Mouse (Mus musculus) MN1 (cell line): ENCODE measurements around the gene Lrrc41.

ENCODE experiments used
- DNase-seq: peaks from one replicate; pipeline ENCODE4 v3.0.0-alpha.2; 2016; ENCODE audit warnings: low spot score

Lrrc41 gene

GRCm38 (mm10) chr4:116077240-116078095, 2.4 kb downstream of the Lrrc41 start:
- DNase-seq = peak; percentile 24

- DNase-seq = no peak
Measured at GRCm38 (mm10) chr4:116088510-116089249, 13.6 kb downstream of the Lrrc41 start.

GRCm38 (mm10) chr4:116096291-116096690, 21.2 kb downstream of the Lrrc41 start:
- no peak for DNase-seq

- no peak for DNase-seq
Measured at GRCm38 (mm10) chr4:116097211-116097610, 22.1 kb downstream of the Lrrc41 start.

- DNase-seq = no peak
Measured at GRCm38 (mm10) chr4:116100959-116101358, 25.9 kb downstream of the Lrrc41 start.

- no peak for DNase-seq
Measured at GRCm38 (mm10) chr4:116105278-116105677, 30.2 kb downstream of the Lrrc41 start.

- DNase-seq = no peak
Measured at GRCm38 (mm10) chr4:116110695-116111094, 35.6 kb downstream of the Lrrc41 start.

GRCm38 (mm10) chr4:116111486-116111885, 36.4 kb downstream of the Lrrc41 start:
- DNase-seq = no peak

GRCm38 (mm10) chr4:116122762-116123161, 47.7 kb downstream of the Lrrc41 start:
- peak; percentile 7 for DNase-seq

- peak; percentile 91 for DNase-seq
Measured at GRCm38 (mm10) chr4:116123602-116124519, 48.8 kb downstream of the Lrrc41 start, which contains the start of the genes Rad54l and Pomgnt1. Rad54l (minus strand) TSS chr4:116123690. Pomgnt1 (plus strand) TSS chr4:116123840.

GRCm38 (mm10) chr4:116125803-116126386, 50.8 kb downstream of the Lrrc41 start:
- no peak for DNase-seq

- no peak for DNase-seq
Measured at GRCm38 (mm10) chr4:116127956-116128355, 52.9 kb downstream of the Lrrc41 start.

GRCm38 (mm10) chr4:116133126-116133525, 58.1 kb downstream of the Lrrc41 start:
- DNase-seq = no peak

- peak; percentile 43 for DNase-seq
Measured at GRCm38 (mm10) chr4:116134990-116135389, 59.9 kb downstream of the Lrrc41 start.

GRCm38 (mm10) chr4:116137421-116137996, 62.4 kb downstream of the Lrrc41 start:
- no peak for DNase-seq

- no peak for DNase-seq
Measured at GRCm38 (mm10) chr4:116140801-116141574, 65.9 kb downstream of the Lrrc41 start.

- DNase-seq = no peak
Measured at GRCm38 (mm10) chr4:116141736-116142135, 66.7 kb downstream of the Lrrc41 start.

GRCm38 (mm10) chr4:116142269-116142668, 67.2 kb downstream of the Lrrc41 start:
- no peak for DNase-seq

GRCm38 (mm10) chr4:116143317-116143811, 68.3 kb downstream of the Lrrc41 start:
- no peak for DNase-seq
